Comparison of ENCODE assay signal across 11 mouse cellular contexts in genomic region chr10:34904274-34904673, GRCm38 (mm10).
A peak's percentile ranks its signal among the peaks of the same experiment; 100 is the strongest.
DNase-seq lines count a peak whose midpoint lies in the region; ATAC-seq and TF ChIP-seq lines count a peak whose summit lies in the region.
"Had no signal": no experiment of that assay in that cellular context is flagged by ENCODE, and none has a peak within 500 bp of the region (broad histone marks: within the 10 kb centered on the region; RNA-seq: fewer than 3 reads in every experiment).

No protein-coding gene starts in this region.

- H3K9me3 ChIP-seq in forebrain, postnatal 0 days (ENCODE audit: low read length) = no peaks in the 10 kb centered on the region
- H3K9me3 ChIP-seq: heart, embryonic 15.5 days; liver, embryonic 13.5 days had no signal

- no peak overlapping the region for H3K4me3 ChIP-seq in forebrain, postnatal 0 days (ENCODE audit: low read depth, low read length)
- H3K4me3 ChIP-seq: heart, embryonic 15.5 days; liver, embryonic 13.5 days had no signal

- intact Hi-C loops in heart, postnatal 10 days (cut with DNase I) = no loop called here
- intact Hi-C loops in heart, postnatal 14 days (cut with DNase I) = no loop called here

- TF ChIP-seq CTCF in forebrain, postnatal 0 days (IDR thresholded peaks at IDR 0.05; ENCODE audit: low read depth) = no peak

- no peaks in the 10 kb centered on the region for H3K4me1 ChIP-seq in forebrain, postnatal 0 days (ENCODE audit: insufficient read depth)
- H3K4me1 ChIP-seq: heart, embryonic 15.5 days; liver, embryonic 13.5 days had no signal

- peak; percentile 6 to 16 for DNase-seq in heart, postnatal 10 days
- DNase-seq in heart, postnatal 14 days = no peak
- peak; percentile 18 to 24 for DNase-seq in right cerebral cortex, postnatal 10 days (ENCODE audit: low spot score in 2 of 2)
- no peak for DNase-seq in right cerebral cortex, adult 18-20 months
- DNase-seq in forebrain, postnatal 0 days = peak; percentile 60
- no peak for DNase-seq in frontal cortex, postnatal 14 days (ENCODE audit: low spot score in 2 of 2)
- DNase-seq: kidney, adult 9 months; liver, embryonic 13.5 days; lung, postnatal 36 days had no signal

- no peak overlapping the region for H3K27ac ChIP-seq in forebrain, postnatal 0 days (ENCODE audit: low read depth, low read length)
- H3K27ac ChIP-seq: heart, embryonic 15.5 days; liver, embryonic 13.5 days had no signal

- H3K4me2 ChIP-seq in forebrain, postnatal 0 days (ENCODE audit: low read depth) = no peak overlapping the region
- H3K4me2 ChIP-seq: heart, embryonic 15.5 days; liver, embryonic 13.5 days had no signal

- peak; percentile 97 for ATAC-seq in forebrain, postnatal 0 days
- no peak for ATAC-seq in inflammation-experienced regulatory T-cells, adult 6 months

- no peaks in the 10 kb centered on the region for H3K36me3 ChIP-seq in forebrain, postnatal 0 days (ENCODE audit: insufficient read depth)
- H3K36me3 ChIP-seq: heart, embryonic 15.5 days; liver, embryonic 13.5 days had no signal

- no peak overlapping the region for H3K9ac ChIP-seq in forebrain, postnatal 0 days
- H3K9ac ChIP-seq: heart, embryonic 15.5 days; liver, embryonic 13.5 days had no signal

- H3K27me3 ChIP-seq in forebrain, postnatal 0 days (ENCODE audit: insufficient read depth, low read length) = no peaks in the 10 kb centered on the region
- H3K27me3 ChIP-seq: heart, embryonic 15.5 days; liver, embryonic 13.5 days had no signal

- 37% methylated on average over 5 of the region's 5 CpGs for WGBS in forebrain, postnatal 0 days

Comparison
In these comparisons a context has a peak if more than half of its experiments do, and no peak if none do; other contexts are left out.
1. DNase-seq: peak in heart, postnatal 10 days (2 of 2), right cerebral cortex, postnatal 10 days (2 of 2) and forebrain, postnatal 0 days (single experiment); none in heart, postnatal 14 days (0 of 2), right cerebral cortex, adult 18-20 months (single experiment) and frontal cortex, postnatal 14 days (0 of 2).